8 mouse cellular contexts compared by ENCODE assay signal in genomic region chr11:46055896-46056769, GRCm38 (mm10). TPM values are rescaled to one million over a fixed set of nuclear protein-coding genes. Genes with fewer than 3 reads are reported as not detected.
DNase-seq lines count a peak whose midpoint lies in the region; ATAC-seq and TF ChIP-seq lines count a peak whose summit lies in the region.

Gene Adam19 (plus strand): TSS chr11:46055992.

- peak within 1 kb of the TSS; percentile 86 for H3K4me3 ChIP-seq in gastrocnemius, adult 2 months
- H3K4me3 ChIP-seq in hindbrain, embryonic 15.5 days = peak within 1 kb of the TSS; percentile 84
- H3K4me3 ChIP-seq in macrophage (ENCODE audit: inconsistent target) = peak within 1 kb of the TSS; percentile 22

- intact Hi-C loops in gastrocnemius, adult 2 months (cut with DNase I) = no loop called here

- peak; percentile 91 for DNase-seq in ZHBTc4 (ENCODE audit: low read depth, low spot score)
- peak; percentile 49 to 77 for DNase-seq in cerebellum, postnatal 4 days (ENCODE audit: low spot score in 2 of 2)
- peak; percentile 85 for DNase-seq in gastrocnemius, adult 2 months
- peak; percentile 50 to 51 for DNase-seq in left cerebral cortex, adult 8-10 months (ENCODE audit: low spot score in 2 of 2)
- peak; percentile 64 to 78 for DNase-seq in right cerebral cortex, adult 2 months (ENCODE audit: low spot score in 2 of 2)
- peak; percentile 77 to 82 for DNase-seq in urinary bladder, postnatal 4 days (ENCODE audit: low spot score in 2 of 2)

- peak within 1 kb of the TSS; percentile 85 for H3K9ac ChIP-seq in hindbrain, embryonic 15.5 days

- TF ChIP-seq CTCF in gastrocnemius, adult 2 months (IDR thresholded peaks at IDR 0.05) = peak; percentile 16; the same call in 1 of the 2 replicates

- no peaks in the 10 kb centered on the region for H3K79me2 ChIP-seq in macrophage (ENCODE audit: inconsistent target)

- H3K9me3 ChIP-seq in hindbrain, embryonic 15.5 days = no peaks in the 10 kb centered on the region

- WGBS in hindbrain, embryonic 15.5 days = under 1% methylated on average over 51 of the region's 51 CpGs
- WGBS in macrophage (ENCODE audit: missing documents) = 7% methylated on average over 51 of the region's 51 CpGs

- peak within 1 kb of the TSS; percentile 89 for H3K27ac ChIP-seq in gastrocnemius, adult 2 months
- H3K27ac ChIP-seq in hindbrain, embryonic 15.5 days (replicated peaks) = peak within 1 kb of the TSS; percentile 90
- H3K27ac ChIP-seq in macrophage = no peak within 1 kb of the TSS

- no peaks in the 10 kb centered on the region for H3K36me3 ChIP-seq in hindbrain, embryonic 15.5 days
- no peaks in the 10 kb centered on the region for H3K36me3 ChIP-seq in macrophage (ENCODE audit: inconsistent target)

- peaks cover 28% of the 10 kb centered on the region for H3K4me1 ChIP-seq in hindbrain, embryonic 15.5 days (replicated peaks)

- no peaks in the 10 kb centered on the region for H3K27me3 ChIP-seq in hindbrain, embryonic 15.5 days

- peak; percentile 89 for ATAC-seq in hindbrain, embryonic 15.5 days (ENCODE audit: low FRiP score, low read depth)

- H3K4me2 ChIP-seq in hindbrain, embryonic 15.5 days = peak within 1 kb of the TSS; percentile 83

RNA-seq across cellular contexts. Expression of gene Adam19, which starts in this region (rescaled TPM):
- total RNA-seq in gastrocnemius, adult 2 months (2021) = 1 to 10 TPM; 3.0 to 3.7 TPM
- polyA plus RNA-seq in hindbrain, embryonic 15.5 days (2015; fragmentation: Nextera tagmentation; extraction: Ambion mirVana) = 12.0 and 12.6 TPM in 2 replicates
- 10 to 100 TPM; 10.6 to 13.0 (median 10.9) TPM for total RNA-seq in left cerebral cortex, adult 8-10 months (2022)
- total RNA-seq in macrophage (2018; cell fraction: chromatin; rRNA removed) = 10 to 100 TPM in 18 of 26 experiments, 1 to 10 TPM in 8; 1.6 to 65.5 (median 11.8) TPM
- 10 to 100 TPM in 12 of 26 experiments, 1 to 10 TPM in 14; 2.5 to 29.1 (median 6.6) TPM for total RNA-seq in macrophage (2018; cell fraction: cytosol; rRNA removed)
- total RNA-seq in macrophage (2018; cell fraction: nucleus; rRNA removed) = 10 to 100 TPM in 15 of 26 experiments, 1 to 10 TPM in 11; 5.7 to 52.0 (median 11.1) TPM
- polyA plus RNA-seq in macrophage (2018) = 4.7 to 18.1 TPM (median 13.4 TPM) in 3 replicates

Comparison
In these comparisons a context has a peak if more than half of its experiments do, and no peak if none do; other contexts are left out.
1. H3K4me3 ChIP-seq: peak in every context shown above with its lines; median percentile 86 in gastrocnemius, adult 2 months; 84 in hindbrain, embryonic 15.5 days; 22 in macrophage.